Mouse (Mus musculus) midbrain, embryonic 16.5 days (tissue): ENCODE data around the gene Hoxb3. TPM values are rescaled to one million over a fixed set of nuclear protein-coding genes. Genes with fewer than 3 reads are reported as not detected.

Experiments used
- ATAC-seq: fragments of 200-750 bp; cut with Nextera tagmentation; 2 replicates; pipeline ENCODE4 v1.8.0; 2017; ENCODE audit warnings: moderate TSS enrichment
- H3K27ac ChIP-seq: fragments of 300-500 bp; sonication (generic); 2 replicates; pipeline ENCODE4 v1.5.1; 2014; ENCODE audit warnings: mild to moderate bottlenecking, low read length, mixed read lengths
- H3K27me3 ChIP-seq: fragments of 300-500 bp; sonication (generic); 2 replicates; pipeline ENCODE4 v1.6.1; 2014; ENCODE audit warnings: low read depth, low read length, mixed read lengths; ENCODE audit not compliant: control insufficient read depth, insufficient read depth
- H3K36me3 ChIP-seq: fragments of 300-500 bp; sonication (generic); 2 replicates; pipeline ENCODE4 v1.6.1; 2014; ENCODE audit warnings: mild to moderate bottlenecking, low read length, moderate library complexity, mixed read lengths; ENCODE audit not compliant: control insufficient read depth, insufficient read depth
- H3K4me1 ChIP-seq: fragments of 300-500 bp; sonication (generic); 2 replicates; pipeline ENCODE4 v1.6.1; 2014; ENCODE audit warnings: mild to moderate bottlenecking, low read length, mixed read lengths; ENCODE audit not compliant: control insufficient read depth, insufficient read depth
- H3K4me2 ChIP-seq: fragments of 300-500 bp; sonication (generic); 2 replicates; pipeline ENCODE4 v1.6.1; 2014; ENCODE audit warnings: mild to moderate bottlenecking, low read length, mixed read lengths
- H3K4me3 ChIP-seq: fragments of 300-500 bp; sonication (generic); 2 replicates; pipeline ENCODE4 v1.5.1; 2014; ENCODE audit warnings: low read depth, mild to moderate bottlenecking, low read length, moderate library complexity, mixed read lengths
- H3K9ac ChIP-seq: fragments of 300-500 bp; sonication (generic); 2 replicates; pipeline ENCODE4 v1.6.1; 2014; ENCODE audit warnings: low read depth, low read length, mixed read lengths
- H3K9me3 ChIP-seq: fragments of 300-500 bp; sonication (generic); replicated peaks from 2 replicates; pipeline ENCODE4 v1.6.1; 2014; ENCODE audit warnings: mild to moderate bottlenecking, low read length, mixed read lengths; ENCODE audit not compliant: control insufficient read depth, poor library complexity, severe bottlenecking
- WGBS: fragments of 180-500 bp; shearing (Covaris S2); extraction: QIAGEN DNeasy Blood & Tissue Kit; methylation state at CpG from one replicate; pipeline ENCODE4 v1.1.7; 2014; 5-methylcytosine and 5-hydroxymethylcytosine counted together
- polyA plus RNA-seq: library from polyadenylated mRNA; unstranded; fragments of >200 nt; fragmentation: Nextera tagmentation; extraction: Ambion mirVana; gene quantifications from 2 replicates; pipeline ENCODE4 v1.2.1, GENCODE M21; 2015

Gene Hoxb3
- polyA plus RNA-seq, 1 experiment from 2014 or later, result not detected

GRCm38 (mm10) chr11:96301064-96301431, 22.1 kb upstream of the Hoxb3 start:
- Histone ChIP-seq H3K9ac (no peak overlapping the region), H3K36me3 (no peaks in the 10 kb centered on the region), H3K27me3 (peaks cover 85% of the 10 kb centered on the region), H3K4me1 (no peaks in the 10 kb centered on the region), H3K4me2 (no peak overlapping the region), H3K9me3 (no peaks in the 10 kb centered on the region), H3K4me3 (no peak overlapping the region), H3K27ac (no peak overlapping the region)
- WGBS, result 3% methylated on average over 6 of the region's 10 CpGs
- no peak for ATAC-seq

DNA sequence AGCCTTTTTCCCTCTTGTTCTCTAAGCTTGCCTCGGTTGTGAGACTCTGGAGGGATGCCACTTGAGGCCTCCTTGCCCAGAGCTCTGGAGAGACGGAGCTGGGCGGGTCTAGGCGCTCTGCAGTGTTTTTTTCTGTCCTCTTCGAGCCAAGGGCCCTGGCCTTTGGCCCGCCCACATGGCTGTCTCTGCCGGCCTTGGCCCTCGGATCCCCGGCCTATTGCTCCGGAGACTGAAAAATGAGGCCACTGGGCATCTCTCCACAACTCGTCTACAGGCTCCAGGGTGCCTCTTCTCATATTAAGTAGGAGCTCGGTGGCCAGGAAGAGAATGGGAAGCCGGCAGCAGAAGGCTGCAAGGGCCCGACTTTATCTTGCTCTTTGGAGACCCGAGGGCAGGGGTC, 21.3 kb upstream of the Hoxb3 start:
- Histone ChIP-seq H3K27me3 (peaks cover 85% of the 10 kb centered on the region), H3K4me3 (no peak overlapping the region), H3K9me3 (no peaks in the 10 kb centered on the region), H3K27ac (no peak overlapping the region), H3K4me1 (no peaks in the 10 kb centered on the region), H3K36me3 (no peaks in the 10 kb centered on the region), H3K4me2 (no peak overlapping the region), H3K9ac (no peak overlapping the region)
- WGBS, result under 1% methylated on average over 15 of the region's 15 CpGs
- no peak for ATAC-seq

GRCm38 (mm10) chr11:96302381-96303150, 20.6 kb upstream of the Hoxb3 start:
- 3% methylated on average over 23 of the region's 23 CpGs for WGBS
- no peaks in the 10 kb centered on the region for H3K36me3 ChIP-seq
- no peak overlapping the region for H3K27ac ChIP-seq
- H3K4me2 ChIP-seq, result no peak overlapping the region
- no peaks in the 10 kb centered on the region for H3K9me3 ChIP-seq
- no peak overlapping the region for H3K9ac ChIP-seq
- H3K4me1 ChIP-seq, result no peaks in the 10 kb centered on the region
- ATAC-seq, result no peak
- H3K27me3 ChIP-seq, result peaks cover 85% of the 10 kb centered on the region
- no peak overlapping the region for H3K4me3 ChIP-seq

- H3K9me3 ChIP-seq, result no peaks in the 10 kb centered on the region
- 1% methylated on average over 69 of the region's 69 CpGs for WGBS
- H3K4me2 ChIP-seq, result no peak within 1 kb of the TSS
- H3K4me3 ChIP-seq, result no peak within 1 kb of the TSS
- H3K27me3 ChIP-seq, result peaks cover 85% of the 10 kb centered on the region
- H3K27ac ChIP-seq, result no peak within 1 kb of the TSS
- ATAC-seq, result no peak
- H3K4me1 ChIP-seq, result no peaks in the 10 kb centered on the region
- H3K9ac ChIP-seq, result no peak within 1 kb of the TSS
- no peaks in the 10 kb centered on the region for H3K36me3 ChIP-seq
Observed at GRCm38 (mm10) chr11:96303151-96304099, 19.7 kb upstream of the Hoxb3 start, which contains the start of gene Hoxb5. Gene Hoxb5 (plus strand): TSS chr11:96303336.

DNA sequence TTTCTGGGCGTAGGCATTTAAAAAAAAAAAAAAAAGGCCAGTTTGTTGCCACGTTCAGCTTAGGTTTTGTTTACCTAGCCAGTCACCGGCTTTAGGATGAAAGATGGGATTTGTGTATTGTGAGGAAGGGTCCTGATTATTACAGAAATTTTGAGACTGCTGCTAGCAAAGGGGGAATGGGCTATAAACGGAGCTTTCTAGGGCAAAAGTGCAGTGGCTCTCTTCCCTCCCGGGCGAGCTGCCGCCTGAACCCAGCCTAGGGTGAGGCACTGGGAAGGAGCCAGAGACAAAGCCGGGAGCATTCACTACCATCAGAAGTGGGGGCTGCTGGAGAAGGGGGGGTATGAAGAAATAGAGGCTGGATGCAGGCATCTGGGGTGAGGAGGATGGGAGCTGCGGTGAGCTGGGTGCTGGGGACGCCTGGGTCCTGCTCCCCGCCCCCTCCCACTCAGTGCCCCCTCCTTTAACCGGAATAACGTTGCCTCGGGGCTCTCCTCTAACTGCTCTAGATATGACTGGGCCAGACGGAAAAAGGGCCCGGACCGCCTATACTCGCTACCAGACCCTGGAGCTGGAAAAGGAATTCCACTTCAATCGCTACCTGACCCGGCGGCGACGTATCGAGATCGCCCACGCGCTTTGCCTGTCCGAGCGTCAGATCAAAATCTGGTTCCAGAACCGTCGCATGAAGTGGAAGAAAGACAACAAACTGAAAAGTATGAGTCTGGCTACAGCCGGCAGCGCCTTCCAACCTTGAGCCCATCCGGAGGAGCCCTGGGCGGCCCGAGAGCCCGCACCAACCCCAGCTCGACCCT, 18.5 kb upstream of the Hoxb3 start:
- Histone ChIP-seq H3K4me3 (no peak overlapping the region), H3K36me3 (no peaks in the 10 kb centered on the region), H3K4me1 (no peaks in the 10 kb centered on the region), H3K9ac (no peak overlapping the region), H3K9me3 (no peaks in the 10 kb centered on the region), H3K27ac (no peak overlapping the region), H3K27me3 (peaks cover 91% of the 10 kb centered on the region), H3K4me2 (no peak overlapping the region)
- ATAC-seq, result no peak
- WGBS, result 1% methylated on average over 38 of the region's 38 CpGs

GRCm38 (mm10) chr11:96305505-96306182, 17.5 kb upstream of the Hoxb3 start:
- no peak overlapping the region for H3K4me2 ChIP-seq
- H3K27ac ChIP-seq, result no peak overlapping the region
- H3K9ac ChIP-seq, result no peak overlapping the region

DNA sequence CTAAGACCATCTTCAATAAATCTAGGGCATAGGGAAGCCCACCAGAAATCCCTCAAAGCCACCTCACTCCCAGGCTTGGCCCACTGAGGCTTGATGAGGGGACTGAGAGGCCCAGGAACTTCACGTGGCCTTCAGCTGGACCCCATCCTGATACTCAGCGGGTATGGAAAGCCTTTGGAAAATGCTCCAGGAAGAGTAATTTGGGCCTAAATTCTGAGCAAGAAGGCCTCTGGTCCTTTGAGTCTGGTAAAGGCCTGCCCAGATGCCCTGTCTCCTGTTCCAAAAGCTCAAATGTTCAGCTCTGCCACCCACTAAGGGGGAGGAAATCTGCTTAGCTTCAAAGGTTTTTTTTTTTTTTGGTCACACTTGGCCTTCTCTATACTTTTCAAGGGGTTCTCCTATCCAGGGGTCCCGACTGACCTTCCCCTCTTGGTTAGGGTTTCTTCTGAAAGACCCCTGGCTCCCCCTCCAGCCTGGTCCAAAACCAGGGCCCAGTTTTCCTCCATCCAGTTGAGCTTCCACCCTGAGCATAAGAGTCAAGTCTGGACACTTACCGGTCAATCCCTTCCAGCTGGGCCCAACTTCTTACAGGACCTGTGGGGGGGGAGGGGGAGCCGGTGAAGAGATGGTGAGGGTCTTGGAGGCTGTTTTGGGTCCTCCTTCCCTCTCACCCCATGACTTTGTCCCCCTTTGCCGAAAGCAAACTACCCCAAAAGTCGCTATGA, 16.8 kb upstream of the Hoxb3 start:
- Histone ChIP-seq H3K4me2 (no peak overlapping the region), H3K9me3 (no peaks in the 10 kb centered on the region), H3K27me3 (peaks cover 92% of the 10 kb centered on the region), H3K4me3 (no peak overlapping the region), H3K9ac (no peak overlapping the region), H3K4me1 (no peaks in the 10 kb centered on the region), H3K36me3 (no peaks in the 10 kb centered on the region), H3K27ac (no peak overlapping the region)
- no peak for ATAC-seq
- 5% methylated on average over 7 of the region's 7 CpGs for WGBS

More at GRCm38 (mm10) chr11:96305505-96306182, 17.5 kb upstream of the Hoxb3 start:
- Histone ChIP-seq H3K27me3 (peaks cover 91% of the 10 kb centered on the region), H3K4me3 (no peak overlapping the region), H3K36me3 (no peaks in the 10 kb centered on the region), H3K4me1 (no peaks in the 10 kb centered on the region), H3K9me3 (no peaks in the 10 kb centered on the region)
- no peak for ATAC-seq
- WGBS, result 28% methylated on average over 6 of the region's 6 CpGs

DNA sequence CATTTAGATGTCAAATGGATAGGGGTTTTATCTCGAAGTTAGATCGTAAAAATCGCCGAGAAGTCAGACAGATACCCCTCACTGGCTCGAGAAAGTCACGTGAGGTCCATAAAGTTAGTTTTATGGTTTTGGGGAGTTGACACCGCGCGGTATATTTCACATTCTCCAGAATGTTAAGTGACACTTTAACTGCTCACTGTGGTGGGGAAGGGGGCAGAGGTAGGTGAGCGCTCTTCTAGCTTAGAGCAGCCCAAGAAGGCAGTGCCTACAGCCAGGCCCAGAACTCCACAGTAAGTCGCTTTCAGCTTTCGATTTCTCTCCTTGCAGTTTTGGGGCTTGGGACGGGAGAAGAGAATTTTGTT, 16.2 kb upstream of the Hoxb3 start:
- no peaks in the 10 kb centered on the region for H3K9me3 ChIP-seq
- H3K9ac ChIP-seq, result no peak overlapping the region
- peaks cover 93% of the 10 kb centered on the region for H3K27me3 ChIP-seq
- H3K36me3 ChIP-seq, result no peaks in the 10 kb centered on the region
- H3K4me2 ChIP-seq, result no peak overlapping the region
- WGBS, result 2% methylated on average over 13 of the region's 13 CpGs
- no peak for ATAC-seq
- H3K4me1 ChIP-seq, result no peaks in the 10 kb centered on the region
- no peak overlapping the region for H3K27ac ChIP-seq
- H3K4me3 ChIP-seq, result no peak overlapping the region
